In genomic region chr4:51519750-51520149, GRCm38 (mm10) we compare ENCODE assay signal across 28 mouse cellular contexts.
DNase-seq lines count a peak whose midpoint lies in the region; ATAC-seq and TF ChIP-seq lines count a peak whose summit lies in the region.
"Had no signal": no experiment of that assay in that cellular context is flagged by ENCODE, and none has a peak within 500 bp of the region (broad histone marks: within the 10 kb centered on the region; RNA-seq: fewer than 3 reads in every experiment).

No protein-coding gene starts in this region.

- no peak for TF ChIP-seq CTCF in brain, embryonic 14.5 days (IDR thresholded peaks at IDR 0.05; ENCODE audit: borderline replicate concordance, extremely low read depth, insufficient read depth, insufficient read length)

- no peaks in the 10 kb centered on the region for H3K9me3 ChIP-seq in forebrain, embryonic 14.5 days (replicated peaks; ENCODE audit: control insufficient read depth, low read length)
- H3K9me3 ChIP-seq: heart, embryonic 12.5 days; limb, embryonic 13.5 days; megakaryocyte, embryonic 14.5 days; midbrain, embryonic 12.5 days; neural tube, embryonic 13.5 days had no signal

- H3K4me1 ChIP-seq in forebrain, embryonic 14.5 days (ENCODE audit: control insufficient read depth, insufficient read depth, low read length): no peaks in the 10 kb centered on the region
- H3K4me1 ChIP-seq: heart, embryonic 12.5 days; megakaryocyte, embryonic 14.5 days; midbrain, embryonic 12.5 days; neural tube, embryonic 13.5 days had no signal

- intact Hi-C loops in left cerebral cortex, postnatal 10 days (cut with DNase I): no loop called here

- H3K9ac ChIP-seq in forebrain, embryonic 14.5 days (ENCODE audit: low read length): no peak overlapping the region
- H3K9ac ChIP-seq: heart, embryonic 12.5 days; hindbrain, embryonic 14.5 days; limb, embryonic 13.5 days; midbrain, embryonic 12.5 days; neural tube, embryonic 13.5 days had no signal

- peak; percentile 12 for DNase-seq in cerebellum, adult 9-11 months
- no peak for DNase-seq in cerebellum, postnatal 4 days (ENCODE audit: low spot score in 2 of 2)
- peak; percentile 77 for DNase-seq in brain, embryonic 14.5 days (ENCODE audit: low read depth)
- DNase-seq in forebrain, embryonic 14.5 days (ENCODE audit: low spot score): peak; percentile 72
- DNase-seq in retina, postnatal 1 day: peak; percentile 1
- no peak for DNase-seq in left cerebral cortex, postnatal 10 days (ENCODE audit: extremely low spot score in 1 of 2, low spot score in 2 of 2)
- no peak for DNase-seq in adrenal gland, postnatal 14 days
- DNase-seq: adrenal gland, adult 8-10 months; heart, adult 2 months; heart, postnatal 4 days; kidney, adult 11 months; kidney, postnatal 25 days; lung, postnatal 4 days; right cerebral cortex, postnatal 14 days; thymus, postnatal 4 days had no signal

- H3K27me3 ChIP-seq in forebrain, embryonic 14.5 days (replicated peaks; ENCODE audit: control insufficient read depth, insufficient read depth, low read length): no peaks in the 10 kb centered on the region
- H3K27me3 ChIP-seq: heart, embryonic 12.5 days; limb, embryonic 13.5 days; megakaryocyte, embryonic 14.5 days; midbrain, embryonic 12.5 days; neural tube, embryonic 13.5 days had no signal

- ATAC-seq in forebrain, embryonic 14.5 days: peak; percentile 79
- ATAC-seq: activated CD4-positive, CD25-positive, alpha-beta regulatory T cell, adult 4 months; CD4-positive, CD25-positive, alpha-beta regulatory T cell, adult 4 months; inflammation-experienced regulatory T-cells, adult 6 months had no signal

- TF ChIP-seq POLR2A in brain, embryonic 14.5 days (IDR thresholded peaks at IDR 0.05; ENCODE audit: borderline replicate concordance, extremely low read depth, insufficient read depth, insufficient read length, poor library complexity, severe bottlenecking): no peak

- H3K4me2 ChIP-seq in forebrain, embryonic 14.5 days (ENCODE audit: low read length): no peak overlapping the region
- H3K4me2 ChIP-seq: heart, embryonic 12.5 days; hindbrain, embryonic 14.5 days; limb, embryonic 13.5 days; liver, embryonic 11.5 days; midbrain, embryonic 12.5 days; neural tube, embryonic 13.5 days had no signal

- no peak overlapping the region for H3K4me3 ChIP-seq in forebrain, embryonic 14.5 days (ENCODE audit: low read depth, low read length)
- H3K4me3 ChIP-seq: heart, adult 2 months; heart, embryonic 12.5 days; layer of hippocampus, adult 2 months; left cerebral cortex, adult 2 months; limb, embryonic 13.5 days; megakaryocyte, embryonic 14.5 days; midbrain, embryonic 12.5 days; myocyte; neural tube, embryonic 13.5 days had no signal

- no peak overlapping the region for H3K27ac ChIP-seq in forebrain, embryonic 14.5 days (ENCODE audit: low read depth, low read length)
- H3K27ac ChIP-seq: heart, adult 2 months; hindbrain, embryonic 14.5 days; layer of hippocampus, adult 2 months; left cerebral cortex, adult 2 months; limb, embryonic 13.5 days; midbrain, embryonic 12.5 days; neural tube, embryonic 13.5 days had no signal

- H3K36me3 ChIP-seq in forebrain, embryonic 14.5 days (ENCODE audit: control insufficient read depth, insufficient read depth, low read length): no peaks in the 10 kb centered on the region
- H3K36me3 ChIP-seq: heart, embryonic 12.5 days; limb, embryonic 13.5 days; midbrain, embryonic 12.5 days; neural tube, embryonic 13.5 days had no signal

Comparison
In these comparisons a context has a peak if more than half of its experiments do, and no peak if none do; other contexts are left out.
1. DNase-seq: peak in cerebellum, adult 9-11 months (single experiment), brain, embryonic 14.5 days (single experiment), forebrain, embryonic 14.5 days (single experiment) and retina, postnatal 1 day (single experiment); none in cerebellum, postnatal 4 days (0 of 2), left cerebral cortex, postnatal 10 days (0 of 2) and adrenal gland, postnatal 14 days (single experiment).